Mouse (Mus musculus) B cell, adult 67 days (primary cell): ENCODE measurements around the gene Cntn4. TPM values are rescaled to one million over a fixed set of nuclear protein-coding genes. Genes with fewer than 3 reads are reported as not detected.

Experiments
- total RNA-seq, 2 experiments: library from RNA; stranded (reverse); gene quantifications; 4 replicates each; pipeline ENCODE4 v1.2.4; 2023

Cntn4 gene
- under 1 TPM in 1 of 2 experiments, not detected in 1; 0.83 TPM for total RNA-seq

GRCm38 (mm10) chr6:105677149-105678031, at the start of gene Cntn4:
Gene Cntn4, plus strand, starts transcription at chr6:105677660.

